Mouse (Mus musculus) CH12.LX (cell line): Measurements from ENCODE around the gene Cfap77. TPM values are rescaled to one million over a fixed set of nuclear protein-coding genes. Genes with fewer than 3 reads are reported as not detected.

Source experiments
- DNase-seq: peaks from one replicate; pipeline ENCODE4 v3.0.0-alpha.2; 2013; ENCODE audit errors: extremely low read depth
- H3K27ac ChIP-seq: 2 replicates; pipeline ENCODE4 v1.5.1; 2012; ENCODE audit warnings: low read depth, mild to moderate bottlenecking, control low read depth, moderate library complexity; ENCODE audit not compliant: insufficient read depth
- H3K27me3 ChIP-seq: replicated peaks from 2 replicates; pipeline ENCODE3; 2012; ENCODE audit warnings: inconsistent platforms
- H3K36me3 ChIP-seq, 2 experiments: replicated peaks in 1 of 2; 2 replicates each; pipeline versions ENCODE3 to v1.6.1; 2012; ENCODE audit warnings: inconsistent platforms in 1 of 2, low read length in 1 of 2, mild to moderate bottlenecking in 1 of 2, mixed read lengths in 1 of 2, moderate library complexity in 1 of 2; ENCODE audit not compliant: control insufficient read depth in 1 of 2, insufficient read depth in 1 of 2
- H3K4me1 ChIP-seq, 2 experiments: 2 replicates each; pipeline ENCODE4 v1.6.1; 2012; ENCODE audit warnings: inconsistent platforms in 1 of 2, moderate library complexity in 1 of 2; ENCODE audit not compliant: insufficient read depth in 2 of 2, control insufficient read depth in 1 of 2
- H3K4me2 ChIP-seq: 2 replicates; pipeline ENCODE4 v1.6.1; 2012; ENCODE audit warnings: low read depth, mild to moderate bottlenecking, control low read depth; ENCODE audit not compliant: poor library complexity, insufficient read depth, severe bottlenecking
- H3K4me3 ChIP-seq, 3 experiments: fragments of 150-350 bp in 1 of 3; sonication (generic) in 1 of 3; replicated peaks in 1 of 3; 2 replicates each; pipeline versions ENCODE3 to v1.5.1; 2011 to 2012; ENCODE audit warnings: low read depth in 2 of 3, low read length in 2 of 3, mild to moderate bottlenecking in 2 of 3, moderate library complexity in 2 of 3, control low read depth in 1 of 3, improper control_type of control experiment in 1 of 3, inconsistent platforms in 1 of 3, mixed read lengths in 1 of 3; ENCODE audit not compliant: poor library complexity in 1 of 3
- H3K79me2 ChIP-seq: replicated peaks from 2 replicates; pipeline ENCODE4 v1.6.1; 2012; ENCODE audit warnings: mild to moderate bottlenecking, moderate library complexity; ENCODE audit not compliant: control insufficient read depth, poor library complexity, insufficient read depth, severe bottlenecking; ENCODE audit errors: extremely low read depth
- H3K9ac ChIP-seq: 2 replicates; pipeline ENCODE4 v1.6.1; 2012; ENCODE audit warnings: low read depth, mild to moderate bottlenecking, control low read depth, moderate library complexity; ENCODE audit not compliant: insufficient read depth
- H3K9me3 ChIP-seq: replicated peaks from 2 replicates; pipeline ENCODE3; 2012; ENCODE audit warnings: low read length, inconsistent platforms, mixed read lengths
- CTCF ChIP-seq, 2 experiments: IDR thresholded peaks in 1 of 2; conservative IDR thresholded peaks in 1 of 2; 2 replicates each; pipeline ENCODE4 v1.5.1; 2011 to 2012; ENCODE audit warnings: low read depth in 2 of 2, low read length in 2 of 2, improper control_type of control experiment in 1 of 2, inconsistent platforms in 1 of 2, mild to moderate bottlenecking in 1 of 2, moderate library complexity in 1 of 2
- GABPA ChIP-seq: IDR thresholded peaks from 2 replicates; pipeline ENCODE4 v1.6.1; 2012; ENCODE audit warnings: low read depth, low read length, improper control_type of control experiment, inconsistent platforms; ENCODE audit not compliant: insufficient replicate concordance
- IRF4 ChIP-seq: IDR thresholded peaks from 2 replicates; pipeline ENCODE4 v1.6.1; 2014; ENCODE audit warnings: low read depth, mild to moderate bottlenecking, inconsistent platforms, low read length, improper control_type of control experiment
- MAX ChIP-seq: IDR thresholded peaks from 2 replicates; pipeline ENCODE4 v1.6.1; 2011; ENCODE audit warnings: low read length, improper control_type of control experiment
- MAZ ChIP-seq: IDR thresholded peaks from 2 replicates; pipeline ENCODE4 v1.6.1; 2012; ENCODE audit warnings: low read depth, mild to moderate bottlenecking, inconsistent platforms, low read length, improper control_type of control experiment, moderate library complexity
- MEF2A ChIP-seq: IDR thresholded peaks from 2 replicates; pipeline ENCODE4 v1.6.1; 2014; ENCODE audit warnings: low read depth, mild to moderate bottlenecking, inconsistent platforms, low read length, improper control_type of control experiment, borderline replicate concordance
- MXI1 ChIP-seq: IDR thresholded peaks from 2 replicates; pipeline ENCODE4 v1.6.1; 2011; ENCODE audit warnings: mild to moderate bottlenecking, low read depth, low read length, improper control_type of control experiment
- MYC ChIP-seq: IDR thresholded peaks from 2 replicates; pipeline ENCODE4 v1.6.1; 2011; ENCODE audit warnings: low read depth, mild to moderate bottlenecking, improper control_type of control experiment, low read length
- NELFE ChIP-seq: IDR thresholded peaks from 2 replicates; pipeline ENCODE4 v1.6.1; 2011; ENCODE audit warnings: low read depth, low read length, improper control_type of control experiment
- RAD21 ChIP-seq: IDR thresholded peaks from 2 replicates; pipeline ENCODE4 v1.6.1; 2011; ENCODE audit warnings: low read depth, mild to moderate bottlenecking, low read length, improper control_type of control experiment, moderate library complexity
- SIN3A ChIP-seq: IDR thresholded peaks from 2 replicates; pipeline ENCODE4 v1.6.1; 2012; ENCODE audit warnings: low read length, improper control_type of control experiment, inconsistent platforms
- SMC3 ChIP-seq: IDR thresholded peaks from 2 replicates; pipeline ENCODE4 v1.6.1; 2011; ENCODE audit warnings: low read depth, low read length, improper control_type of control experiment
- USF1 ChIP-seq: IDR thresholded peaks from 2 replicates; pipeline ENCODE4 v1.6.1; 2014; ENCODE audit warnings: low read depth, mild to moderate bottlenecking, inconsistent platforms, low read length, improper control_type of control experiment
- dilution Hi-C: fragments of 300-500 bp; cut with MboI; formaldehyde crosslinking; loops from 2 replicates; pipeline ENCODE4 v1.14.3; 2020; ENCODE audit warnings: low sequenced_read_pairs; ENCODE audit not compliant: extremely low pct_unique_long_range_greater_than_20kb, extremely low pct_ligation_motif_present
- in situ Hi-C: fragments of 300-500 bp; cut with MboI; formaldehyde crosslinking; loops from 3 replicates; pipeline ENCODE4 v1.14.3; 2019; ENCODE audit warnings: low sequenced_read_pairs, low pct_ligation_motif_present, low pct_unique_long_range_greater_than_20kb, mixed read lengths
- polyA plus RNA-seq: library from polyadenylated mRNA; unstranded; fragments of >175 nt; gene quantifications from 2 replicates; pipeline ENCODE4 v1.2.1, GENCODE M21; 2012; ENCODE audit warnings: low read depth; ENCODE audit not compliant: insufficient read length
- total RNA-seq, 2 experiments: library from RNA; depleted of rRNA; stranded (reverse); fragments of 300-350 nt in 1 of 2; fragments of >200 nt in 1 of 2; gene quantifications; 2 replicates each; pipeline ENCODE4 v1.2.3; 2012 to 2014

The Cfap77 gene
- total and polyA plus RNA-seq, 3 experiments, result 0.25 to 0.47 (median 0.35) TPM

DNA sequence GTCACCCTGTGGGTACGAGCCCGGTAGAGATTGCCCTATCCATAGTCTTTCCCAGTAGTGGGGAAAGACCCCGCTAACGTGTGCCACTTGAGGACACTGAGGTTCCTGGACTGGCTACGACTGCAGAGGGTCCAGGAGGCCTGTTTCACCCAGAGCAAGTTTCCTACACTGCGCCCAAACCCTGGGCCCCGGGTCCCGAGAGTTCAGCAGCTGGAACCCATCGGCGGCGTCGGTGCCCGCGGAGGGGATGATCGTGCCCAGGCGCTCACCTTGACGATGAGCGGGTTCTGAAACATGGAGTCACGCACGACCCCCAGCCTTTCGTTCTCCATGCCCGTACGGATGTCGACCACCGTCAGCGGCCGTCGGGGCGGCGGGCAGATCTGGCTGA, 326 bp downstream of the Cfap77 start:
- Histone ChIP-seq H3K4me1 (peaks cover 4 to 32% of the 10 kb centered on the region in 2 experiments; a peak in 3 of 4 replicates), H3K27me3 (peaks cover 19% of the 10 kb centered on the region), H3K79me2 (no peaks in the 10 kb centered on the region), H3K9ac (peak overlapping the region; percentile 30; the same call in 1 of the 2 replicates), H3K9me3 (no peaks in the 10 kb centered on the region), H3K27ac (no peak overlapping the region), H3K4me2 (peak overlapping the region; percentile 75), H3K36me3 (no peaks in the 10 kb centered on the region)
- no peak for DNase-seq
- dilution Hi-C loops, result no loop called here
- in situ Hi-C loops, result loop anchor here (5.0 kb wide), 2 partner anchors 132 to 302 kb away; no protein-coding TSS in a partner anchor
- peak; percentile 20; the same call in 1 of the 2 replicates for TF ChIP-seq NELFE
- no peak for TF ChIP-seq GABPA
- TF ChIP-seq, all 38 proteins: peak for 1
- peak overlapping the region; percentile 15 to 56 (median 43) for H3K4me3 ChIP-seq

DNA sequence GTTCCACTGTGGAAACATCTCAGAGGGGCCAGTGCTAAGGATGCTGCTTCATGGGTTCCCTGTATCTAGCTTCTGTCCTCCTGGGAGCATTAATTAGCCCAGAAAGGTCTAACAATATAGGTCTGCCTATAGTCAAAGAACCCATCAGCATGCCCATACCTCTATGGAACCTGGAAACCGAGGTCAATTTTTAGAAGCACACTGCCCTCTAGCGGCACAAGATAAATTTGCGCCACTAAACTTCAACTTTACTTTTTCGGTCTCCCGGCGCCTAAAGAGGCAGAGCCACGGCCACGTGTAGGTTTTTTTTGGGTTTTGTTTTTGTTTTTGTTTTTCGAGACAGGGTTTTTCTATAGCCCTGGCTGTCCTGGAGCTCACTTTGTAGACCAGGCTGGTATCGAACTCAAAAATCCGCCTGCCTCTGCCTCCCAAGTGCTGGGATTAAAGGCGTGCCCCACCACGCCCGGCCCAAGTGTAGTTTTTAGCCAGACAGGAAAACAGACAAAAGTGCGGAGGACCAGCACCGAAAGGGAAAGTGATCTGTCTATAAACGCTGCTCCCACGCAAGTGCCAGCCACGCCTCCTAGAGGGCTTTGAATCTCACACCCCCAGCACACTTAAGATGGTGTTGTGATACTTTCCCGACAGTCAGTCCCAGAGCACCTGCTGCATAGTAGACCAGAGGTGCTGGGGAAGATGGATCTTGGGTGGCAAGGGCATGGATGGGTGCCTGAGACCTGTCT, 893 bp downstream of the Cfap77 start:
- Histone ChIP-seq H3K4me1 (peaks cover 4 to 32% of the 10 kb centered on the region in 2 experiments; a peak in 3 of 4 replicates), H3K27me3 (peaks cover 19% of the 10 kb centered on the region), H3K4me3 (peak overlapping the region; percentile 25 to 56 (median 43)), H3K27ac (no peak overlapping the region), H3K36me3 (no peaks in the 10 kb centered on the region), H3K79me2 (no peaks in the 10 kb centered on the region), H3K9ac (no peak overlapping the region; the same call in 1 of the 2 replicates), H3K4me2 (peak overlapping the region; percentile 75), H3K9me3 (no peaks in the 10 kb centered on the region)
- dilution Hi-C loops, result no loop called here
- in situ Hi-C loops, result loop anchor here (5.0 kb wide), 2 partner anchors 132 to 302 kb away; no protein-coding TSS in a partner anchor
- no peak for TF ChIP-seq USF1
- TF ChIP-seq IRF4, result 0 out of 2 replicates have a peak, but pooled peaks have one; percentile 20
- TF ChIP-seq RAD21, result peak; percentile 84
- peak; percentile 62 to 86 for TF ChIP-seq CTCF (conservative IDR thresholded peaks at IDR 0.05 in 1 of 2, IDR thresholded peaks at IDR 0.05 in 1 of 2; ENCODE audit: low read depth in 2 of 2, low read length in 2 of 2)
- TF ChIP-seq SIN3A, result peak; percentile 63
- TF ChIP-seq MAZ, result 0 out of 2 replicates have a peak, but pooled peaks have one; percentile 7
- peak; percentile 49; the same call in 1 of the 2 replicates for TF ChIP-seq MYC
- no peak for TF ChIP-seq MEF2A
- peak; percentile 41; the same call in 1 of the 2 replicates for TF ChIP-seq SMC3
- TF ChIP-seq MXI1, result peak; percentile 90
- TF ChIP-seq MAX, result peak; percentile 62
- DNase-seq, result peak; percentile 78
